Mouse (Mus musculus): Measurements from ENCODE around the gene Morn4. TPM values are rescaled to one million over a fixed set of nuclear protein-coding genes. Genes with fewer than 3 reads are reported as not detected.
"Not testable (repeated sequence)": the region's sequence is repeated elsewhere in the genome, so short reads cannot be mapped to it uniquely, and the experiment has no call there.

Morn4 gene
- polyA plus RNA-seq, 1 experiment from 2014 or later: 41.2 TPM

GRCm38 (mm10) chr19:42120451-42120850 is 34.3 kb upstream of the Morn4 start:
- Histone ChIP-seq H3K4me3 (no peak overlapping the region), H3K27ac (no peak overlapping the region), H3K4me1 (no peaks in the 10 kb centered on the region), H3K9ac (no peak overlapping the region), H3K4me2 (no peak overlapping the region), H3K27me3 (no peaks in the 10 kb centered on the region), H3K9me3 (no peaks in the 10 kb centered on the region), H3K36me3 (peaks cover 91% of the 10 kb centered on the region)
- no peak for ATAC-seq (ENCODE audit: insufficient number of reproducible peaks, insufficient read depth, low FRiP score, low TSS enrichment, low read depth)
- WGBS: 84% methylated on average over 8 of the region's 8 CpGs

- Histone ChIP-seq H3K4me2 (no peak overlapping the region), H3K4me1 (no peaks in the 10 kb centered on the region), H3K9me3 (no peaks in the 10 kb centered on the region), H3K4me3 (no peak overlapping the region), H3K27ac (no peak overlapping the region), H3K9ac (no peak overlapping the region), H3K36me3 (peaks cover 92% of the 10 kb centered on the region), H3K27me3 (no peaks in the 10 kb centered on the region)
- ATAC-seq (ENCODE audit: insufficient number of reproducible peaks, insufficient read depth, low FRiP score, low TSS enrichment, low read depth): no peak
- 90% methylated on average over 5 of the region's 5 CpGs for WGBS
Measured at GRCm38 (mm10) chr19:42118596-42118995, 32.4 kb upstream of the Morn4 start.

GRCm38 (mm10) chr19:42118142-42118541 is 32.0 kb upstream of the Morn4 start:
- no peaks in the 10 kb centered on the region for H3K27me3 ChIP-seq
- 96% methylated on average over 9 of the region's 9 CpGs for WGBS
- no peak overlapping the region for H3K4me2 ChIP-seq
- ATAC-seq (ENCODE audit: insufficient number of reproducible peaks, insufficient read depth, low FRiP score, low TSS enrichment, low read depth): no peak
- H3K9me3 ChIP-seq: no peaks in the 10 kb centered on the region
- H3K4me3 ChIP-seq: no peak overlapping the region
- H3K4me1 ChIP-seq: no peaks in the 10 kb centered on the region
- no peak overlapping the region for H3K27ac ChIP-seq
- peaks cover 92% of the 10 kb centered on the region for H3K36me3 ChIP-seq
- H3K9ac ChIP-seq: no peak overlapping the region

GRCm38 (mm10) chr19:42115783-42116335 is 29.7 kb upstream of the Morn4 start:
- peaks cover 75% of the 10 kb centered on the region for H3K36me3 ChIP-seq
- no peaks in the 10 kb centered on the region for H3K4me1 ChIP-seq
- no peak overlapping the region for H3K9ac ChIP-seq
- H3K9me3 ChIP-seq: no peaks in the 10 kb centered on the region
- ATAC-seq (ENCODE audit: insufficient number of reproducible peaks, insufficient read depth, low FRiP score, low TSS enrichment, low read depth): no peak
- H3K4me3 ChIP-seq: no peak overlapping the region
- H3K27me3 ChIP-seq: no peaks in the 10 kb centered on the region
- H3K4me2 ChIP-seq: no peak overlapping the region
- H3K27ac ChIP-seq: no peak overlapping the region
- WGBS: 83% methylated on average over 4 of the region's 4 CpGs

GRCm38 (mm10) chr19:42104681-42105080 is 18.5 kb upstream of the Morn4 start:
- Histone ChIP-seq H3K27ac (no peak overlapping the region), H3K9me3 (no peaks in the 10 kb centered on the region), H3K4me1 (no peaks in the 10 kb centered on the region), H3K27me3 (no peaks in the 10 kb centered on the region), H3K9ac (no peak overlapping the region), H3K4me2 (no peak overlapping the region), H3K4me3 (no peak overlapping the region), H3K36me3 (peaks cover 61% of the 10 kb centered on the region)
- no peak for ATAC-seq (ENCODE audit: insufficient number of reproducible peaks, insufficient read depth, low FRiP score, low TSS enrichment, low read depth)
- WGBS: 91% methylated on average over 9 of the region's 9 CpGs

GRCm38 (mm10) chr19:42099406-42099805 is 13.2 kb upstream of the Morn4 start:
- WGBS: 73% methylated on average over 3 of the region's 3 CpGs

GRCm38 (mm10) chr19:42090637-42091141 is 4.5 kb upstream of the Morn4 start:
- ATAC-seq (ENCODE audit: insufficient number of reproducible peaks, insufficient read depth, low FRiP score, low TSS enrichment, low read depth): peak; percentile 57
- peak overlapping the region; percentile 91 for H3K9ac ChIP-seq
- H3K27ac ChIP-seq: peak overlapping the region; percentile 89
- H3K4me2 ChIP-seq: peak overlapping the region; percentile 80
- peak overlapping the region; percentile 93 for H3K4me3 ChIP-seq
- WGBS: under 1% methylated on average over 52 of the region's 52 CpGs
- H3K36me3 ChIP-seq: peaks cover 14% of the 10 kb centered on the region; the same call in 1 of the 2 replicates
- H3K27me3 ChIP-seq: no peaks in the 10 kb centered on the region
- H3K9me3 ChIP-seq: no peaks in the 10 kb centered on the region
- peaks cover 32% of the 10 kb centered on the region for H3K4me1 ChIP-seq

More at GRCm38 (mm10) chr19:42099406-42099805, 13.2 kb upstream of the Morn4 start:
- ATAC-seq (ENCODE audit: insufficient number of reproducible peaks, insufficient read depth, low FRiP score, low TSS enrichment, low read depth): no peak
- Histone ChIP-seq H3K36me3 (peaks cover 45% of the 10 kb centered on the region), H3K9ac (no peak overlapping the region), H3K27ac (no peak overlapping the region), H3K27me3 (no peaks in the 10 kb centered on the region), H3K9me3 (no peaks in the 10 kb centered on the region), H3K4me1 (0 out of 2 replicates have a peak, but pooled peaks cover 2% of the 10 kb centered on the region), H3K4me2 (no peak overlapping the region), H3K4me3 (no peak overlapping the region)

GRCm38 (mm10) chr19:42089748-42090595 is 3.8 kb upstream of the Morn4 start, which contains the start of gene Pi4k2a:
Gene Pi4k2a, plus strand, starts transcription at chr19:42090470.
- H3K9ac ChIP-seq: peak within 1 kb of the TSS; percentile 91
- H3K36me3 ChIP-seq: peaks cover 12% of the 10 kb centered on the region; the same call in 1 of the 2 replicates
- peak within 1 kb of the TSS; percentile 80 for H3K4me2 ChIP-seq
- WGBS: under 1% methylated on average over 55 of the region's 55 CpGs
- H3K9me3 ChIP-seq: no peaks in the 10 kb centered on the region
- peak within 1 kb of the TSS; percentile 93 for H3K4me3 ChIP-seq
- H3K27ac ChIP-seq: peak within 1 kb of the TSS; percentile 89
- ATAC-seq (ENCODE audit: insufficient number of reproducible peaks, insufficient read depth, low FRiP score, low TSS enrichment, low read depth): peak; percentile 98
- H3K27me3 ChIP-seq: no peaks in the 10 kb centered on the region
- peaks cover 36% of the 10 kb centered on the region for H3K4me1 ChIP-seq

- Histone ChIP-seq H3K27ac (peak overlapping the region; percentile 79), H3K9me3 (no peaks in the 10 kb centered on the region), H3K4me1 (peaks cover 33% of the 10 kb centered on the region), H3K9ac (peak overlapping the region; percentile 58; the same call in 1 of the 2 replicates), H3K4me3 (peak overlapping the region; percentile 93), H3K27me3 (no peaks in the 10 kb centered on the region), H3K36me3 (0 out of 2 replicates have a peak, but pooled peaks cover 5% of the 10 kb centered on the region), H3K4me2 (peak overlapping the region; percentile 80)
- ATAC-seq (ENCODE audit: insufficient number of reproducible peaks, insufficient read depth, low FRiP score, low TSS enrichment, low read depth): no peak
- 19% methylated on average over 14 of the region's 14 CpGs for WGBS
Measured at GRCm38 (mm10) chr19:42089103-42089747, 3.1 kb upstream of the Morn4 start.

- peak overlapping the region; percentile 83 for H3K9ac ChIP-seq
- peak overlapping the region; percentile 75 for H3K4me3 ChIP-seq
- ATAC-seq (ENCODE audit: insufficient number of reproducible peaks, insufficient read depth, low FRiP score, low TSS enrichment, low read depth): no peak
- no peaks in the 10 kb centered on the region for H3K27me3 ChIP-seq
- H3K9me3 ChIP-seq: no peaks in the 10 kb centered on the region
- H3K4me1 ChIP-seq: peaks cover 20% of the 10 kb centered on the region
- WGBS: 9% methylated on average over 10 of the region's 10 CpGs
- H3K36me3 ChIP-seq: no peaks in the 10 kb centered on the region
- peak overlapping the region; percentile 60; the same call in 1 of the 2 replicates for H3K27ac ChIP-seq
- peak overlapping the region; percentile 89 for H3K4me2 ChIP-seq
Measured at GRCm38 (mm10) chr19:42085690-42086089, 467 bp downstream of the Morn4 start.

GRCm38 (mm10) chr19:42081613-42082012 is 4.5 kb downstream of the Morn4 start:
- Histone ChIP-seq H3K36me3 (peaks cover 20% of the 10 kb centered on the region; the same call in 1 of the 2 replicates), H3K4me1 (peaks cover 10% of the 10 kb centered on the region)
- H3K4me3 ChIP-seq; H3K4me2 ChIP-seq; H3K9me3 ChIP-seq; H3K9ac ChIP-seq; ATAC-seq (ENCODE audit: insufficient number of reproducible peaks, insufficient read depth, low FRiP score, low TSS enrichment, low read depth); H3K27ac ChIP-seq; H3K27me3 ChIP-seq: not testable (repeated sequence)
- WGBS: 95% methylated on average over 5 of the region's 5 CpGs
